Mouse (Mus musculus) gastrocnemius, adult 8-10 months (tissue): ENCODE data around the gene Sulf2. TPM values are rescaled to one million over a fixed set of nuclear protein-coding genes. Genes with fewer than 3 reads are reported as not detected.

Source experiments
- DNase-seq, 2 experiments: peaks; one replicate each; pipeline ENCODE4 v3.0.0; 2022; ENCODE audit warnings: low spot score in 2 of 2
- total RNA-seq, 4 experiments: library from RNA; stranded (reverse); gene quantifications; 2 replicates each; pipeline ENCODE4 v1.2.4; 2022

The Sulf2 gene
- total RNA-seq, 4 experiments from 2014 or later: 6.0 to 9.9 (median 7.1) TPM

GRCm38 (mm10) chr2:166059684-166060423, 95.6 kb downstream of the Sulf2 start:
- DNase-seq: no peak

GRCm38 (mm10) chr2:166054002-166054539, 101.4 kb downstream of the Sulf2 start:
- no peak for DNase-seq

GRCm38 (mm10) chr2:166051966-166052365, 103.5 kb downstream of the Sulf2 start:
- DNase-seq: no peak

- DNase-seq: peak in 1 of 2 experiments; percentile 45
These were observed 104.0 kb downstream of the Sulf2 start for GRCm38 (mm10) chr2:166051421-166051820.

GRCm38 (mm10) chr2:166048852-166049251, 106.6 kb downstream of the Sulf2 start:
- no peak for DNase-seq

- DNase-seq: no peak
These were observed 107.5 kb downstream of the Sulf2 start for GRCm38 (mm10) chr2:166047931-166048330.

GRCm38 (mm10) chr2:166045549-166046501, 109.6 kb downstream of the Sulf2 start:
- DNase-seq: no peak

GRCm38 (mm10) chr2:166045006-166045405, 110.5 kb downstream of the Sulf2 start:
- no peak for DNase-seq

- no peak for DNase-seq
These were observed 112.9 kb downstream of the Sulf2 start for GRCm38 (mm10) chr2:166042542-166042941.

- DNase-seq: no peak
These were observed 115.8 kb downstream of the Sulf2 start for GRCm38 (mm10) chr2:166039681-166040080.

GRCm38 (mm10) chr2:166035725-166036124, 119.7 kb downstream of the Sulf2 start:
- peak; percentile 29 to 34 for DNase-seq

GRCm38 (mm10) chr2:166034967-166035490, 120.4 kb downstream of the Sulf2 start:
- DNase-seq: no peak

GRCm38 (mm10) chr2:166032628-166033027, 122.8 kb downstream of the Sulf2 start:
- no peak for DNase-seq

- DNase-seq: peak; percentile 37 to 40
These were observed 124.1 kb downstream of the Sulf2 start for GRCm38 (mm10) chr2:166031120-166031929.

- DNase-seq: no peak
These were observed 125.0 kb downstream of the Sulf2 start for GRCm38 (mm10) chr2:166030256-166030995.

- no peak for DNase-seq
These were observed 126.2 kb downstream of the Sulf2 start for GRCm38 (mm10) chr2:166029232-166029631.

- no peak for DNase-seq
These were observed 127.6 kb downstream of the Sulf2 start for GRCm38 (mm10) chr2:166027834-166028233.

- DNase-seq: no peak
These were observed 129.5 kb downstream of the Sulf2 start for GRCm38 (mm10) chr2:166025943-166026342.

GRCm38 (mm10) chr2:166024621-166025020, 130.8 kb downstream of the Sulf2 start:
- no peak for DNase-seq

- no peak for DNase-seq
These were observed 131.4 kb downstream of the Sulf2 start for GRCm38 (mm10) chr2:166024079-166024478.
